In the genomic region with DNA sequence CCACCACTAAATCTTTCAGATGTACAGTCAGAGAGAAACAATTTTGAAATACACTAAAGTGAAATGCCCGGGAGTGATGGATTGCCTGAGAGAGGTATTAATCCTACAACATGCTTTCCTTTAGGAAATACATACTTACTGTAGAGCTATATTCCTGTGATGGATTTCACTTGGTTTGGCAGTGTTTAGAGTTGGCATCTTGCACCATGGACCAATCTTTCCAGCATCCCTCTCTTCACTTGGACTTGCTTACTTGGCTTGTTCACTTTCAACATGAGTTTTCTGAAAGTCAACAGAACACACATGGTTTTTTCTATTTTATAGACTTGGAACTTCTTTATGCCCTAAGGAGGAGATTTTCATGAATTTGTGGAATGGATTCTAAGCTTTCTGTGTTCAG, we compare ENCODE assay signal across 33 mouse cellular contexts.
"Had no signal": no experiment of that assay in that cellular context is flagged by ENCODE, and none has a peak within 500 bp of the region (broad histone marks: within the 10 kb centered on the region; RNA-seq: fewer than 3 reads in every experiment).

No protein-coding gene starts in this region.

- H3K27me3 ChIP-seq: heart, embryonic 13.5 days; heart, embryonic 15.5 days; hindbrain, embryonic 12.5 days; hindbrain, embryonic 13.5 days; hindbrain, embryonic 15.5 days; intestine, embryonic 15.5 days; kidney, embryonic 15.5 days had no signal

- H3K4me1 ChIP-seq: heart, embryonic 13.5 days; heart, embryonic 15.5 days; hindbrain, embryonic 10.5 days; hindbrain, embryonic 12.5 days; hindbrain, embryonic 13.5 days; hindbrain, embryonic 15.5 days; intestine, embryonic 15.5 days; kidney, embryonic 15.5 days had no signal

- H3K9ac ChIP-seq: heart, embryonic 13.5 days; heart, embryonic 15.5 days; hindbrain, embryonic 12.5 days; hindbrain, embryonic 13.5 days; hindbrain, embryonic 14.5 days; hindbrain, embryonic 15.5 days; intestine, embryonic 15.5 days; kidney, embryonic 15.5 days had no signal

- H3K4me3 ChIP-seq: heart, embryonic 13.5 days; heart, embryonic 15.5 days; hindbrain, embryonic 10.5 days; hindbrain, embryonic 12.5 days; hindbrain, embryonic 13.5 days; hindbrain, embryonic 15.5 days; intestine, embryonic 15.5 days; kidney, embryonic 15.5 days; layer of hippocampus, adult 2 months; left cerebral cortex, adult 2 months had no signal

- H3K27ac ChIP-seq: heart, embryonic 13.5 days; heart, embryonic 15.5 days; hindbrain, embryonic 10.5 days; hindbrain, embryonic 12.5 days; hindbrain, embryonic 13.5 days; hindbrain, embryonic 14.5 days; hindbrain, embryonic 15.5 days; hindbrain, postnatal 0 days; intestine, embryonic 15.5 days; kidney, embryonic 15.5 days; kidney, postnatal 0 days; layer of hippocampus, adult 2 months; left cerebral cortex, adult 2 months had no signal

- ATAC-seq: hindbrain, embryonic 16.5 days; hindbrain, postnatal 0 days; inflammation-experienced regulatory T-cells, adult 6 months; intestine, embryonic 15.5 days; intestine, embryonic 16.5 days; intestine, postnatal 0 days had no signal

- DNase-seq: heart, postnatal 10 days; heart, postnatal 14 days; heart, postnatal 36 days; heart, postnatal 4 days; kidney, adult 11 months; kidney, adult 18-20 months; kidney, adult 2 months; kidney, adult 8-10 months; kidney, adult 9 months; kidney, postnatal 10 days; kidney, postnatal 14 days; kidney, postnatal 25 days; kidney, postnatal 36 days; kidney, postnatal 4 days; layer of hippocampus, adult 9-11 months; layer of hippocampus, postnatal 36 days had no signal

- H3K9me3 ChIP-seq: heart, embryonic 13.5 days; heart, embryonic 15.5 days; hindbrain, embryonic 10.5 days; hindbrain, embryonic 12.5 days; hindbrain, embryonic 13.5 days; hindbrain, embryonic 15.5 days; intestine, embryonic 15.5 days; kidney, embryonic 15.5 days had no signal

- H3K4me2 ChIP-seq: heart, embryonic 13.5 days; heart, embryonic 15.5 days; hindbrain, embryonic 12.5 days; hindbrain, embryonic 13.5 days; hindbrain, embryonic 14.5 days; hindbrain, embryonic 15.5 days; intestine, embryonic 15.5 days; kidney, embryonic 15.5 days had no signal

- H3K36me3 ChIP-seq: heart, embryonic 13.5 days; heart, embryonic 15.5 days; hindbrain, embryonic 10.5 days; hindbrain, embryonic 12.5 days; hindbrain, embryonic 13.5 days; hindbrain, embryonic 15.5 days; intestine, embryonic 15.5 days; kidney, embryonic 15.5 days had no signal
